Mouse (Mus musculus): Measurements from ENCODE around the gene 6030452D12Rik.

The 6030452D12Rik gene

GRCm38 (mm10) chr8:106516581-106516980, 16.3 kb downstream of the 6030452D12Rik start:
- DNase-seq (ENCODE audit: low spot score in 2 of 2), result no peak

DNA sequence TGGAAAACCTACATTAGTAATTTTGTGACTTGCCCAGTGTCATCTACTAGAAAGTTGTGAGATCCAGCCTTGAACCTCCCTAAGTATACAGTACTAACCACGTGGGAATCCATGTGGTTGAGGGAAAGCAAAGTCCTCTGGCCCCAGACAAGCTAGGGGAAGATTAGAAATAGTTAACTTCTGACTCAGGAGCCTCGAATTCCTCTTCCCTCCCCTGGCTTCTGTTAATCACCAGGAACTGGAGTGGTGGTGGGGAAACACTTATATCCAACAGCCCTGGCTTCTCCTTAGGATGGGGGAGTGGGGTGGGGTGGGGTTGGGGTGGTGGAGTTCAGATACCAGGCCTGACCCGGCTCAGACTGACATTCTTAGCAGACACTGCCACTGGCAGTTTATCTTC, 18.4 kb downstream of the 6030452D12Rik start:
- no peak for DNase-seq (ENCODE audit: low spot score in 2 of 2)

- no peak for DNase-seq (ENCODE audit: low spot score in 2 of 2)
These were observed 20.3 kb downstream of the 6030452D12Rik start for GRCm38 (mm10) chr8:106520578-106520977.

- DNase-seq (ENCODE audit: low spot score in 2 of 2), result no peak
These were observed 21.5 kb downstream of the 6030452D12Rik start for GRCm38 (mm10) chr8:106521845-106522244.

DNA sequence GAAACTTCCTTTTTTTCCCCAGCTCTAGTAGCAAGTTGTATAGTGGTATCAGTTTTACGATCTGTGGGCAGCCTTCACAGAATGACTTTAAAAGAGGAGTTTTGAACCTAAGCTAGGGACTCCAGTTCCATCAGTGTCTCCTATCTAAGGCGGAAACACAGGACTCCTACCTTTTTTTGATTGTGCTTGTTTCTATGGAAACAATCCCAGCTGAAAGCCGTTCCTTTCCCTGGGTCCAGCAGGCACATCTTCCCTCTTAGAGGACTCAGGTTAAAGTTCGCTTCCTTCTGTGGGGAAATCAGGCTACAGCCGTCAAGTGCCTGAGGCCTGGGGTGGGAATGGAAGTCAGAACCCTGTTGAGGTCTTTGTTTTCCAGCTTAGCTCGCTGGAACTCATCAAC, 26.4 kb downstream of the 6030452D12Rik start:
- no peak for DNase-seq (ENCODE audit: low spot score in 2 of 2)

GRCm38 (mm10) chr8:106527241-106528036, 27.1 kb downstream of the 6030452D12Rik start:
- DNase-seq (ENCODE audit: low spot score in 2 of 2), result no peak

GRCm38 (mm10) chr8:106528596-106529249, 28.4 kb downstream of the 6030452D12Rik start:
- no peak for DNase-seq (ENCODE audit: low spot score in 2 of 2)

DNA sequence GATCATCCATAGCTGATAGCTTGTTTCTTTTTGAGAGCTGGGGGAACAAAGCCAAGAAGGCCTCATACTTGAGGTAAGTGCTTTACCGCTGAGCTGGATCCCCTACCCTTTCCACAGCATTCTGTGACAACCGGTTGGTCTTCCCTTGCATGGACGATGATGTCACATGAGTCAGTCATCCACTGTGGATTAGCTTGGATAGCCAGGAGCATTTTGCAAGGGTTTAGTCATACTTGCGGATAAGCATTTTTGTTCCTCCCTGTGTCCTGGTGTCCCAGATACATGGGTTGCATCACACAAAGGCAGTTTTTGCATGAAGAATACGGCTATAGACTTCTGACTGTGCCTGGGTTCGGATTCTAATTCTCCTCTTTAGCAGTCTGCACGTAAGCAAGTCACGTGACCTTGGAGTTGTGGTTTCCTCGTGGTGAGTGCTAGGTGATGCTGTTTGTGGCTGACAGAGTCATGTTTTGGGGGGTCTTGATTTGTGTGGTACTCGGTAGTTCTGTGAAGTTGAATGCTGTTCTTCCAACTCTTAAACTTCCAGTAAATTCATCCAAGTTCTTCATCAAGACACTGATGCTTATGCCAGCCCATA, 29.7 kb downstream of the 6030452D12Rik start:
- no peak for DNase-seq (ENCODE audit: low spot score in 2 of 2)

DNA sequence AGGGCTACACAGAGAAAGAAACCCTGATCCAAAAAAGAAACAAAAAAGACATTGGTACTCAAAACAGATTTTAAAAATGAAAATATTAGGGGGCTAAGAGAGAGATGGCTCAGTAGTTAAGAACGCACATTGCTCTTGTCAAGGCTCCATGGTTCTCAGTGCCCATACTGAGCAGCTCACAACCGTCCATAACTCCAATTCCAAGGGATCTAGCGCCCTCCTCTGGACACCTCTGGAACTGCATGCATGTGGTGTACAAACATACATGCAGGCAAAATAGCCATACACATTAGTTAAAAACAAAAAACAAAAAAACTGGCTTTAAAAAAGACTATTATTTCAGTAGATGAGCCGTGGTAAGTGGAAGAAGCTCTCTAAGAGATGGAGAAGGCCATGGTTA, 30.2 kb downstream of the 6030452D12Rik start:
- DNase-seq (ENCODE audit: low spot score in 2 of 2), result no peak

- no peak for DNase-seq (ENCODE audit: low spot score in 2 of 2)
These were observed 33.4 kb downstream of the 6030452D12Rik start for GRCm38 (mm10) chr8:106533709-106534108.

DNA sequence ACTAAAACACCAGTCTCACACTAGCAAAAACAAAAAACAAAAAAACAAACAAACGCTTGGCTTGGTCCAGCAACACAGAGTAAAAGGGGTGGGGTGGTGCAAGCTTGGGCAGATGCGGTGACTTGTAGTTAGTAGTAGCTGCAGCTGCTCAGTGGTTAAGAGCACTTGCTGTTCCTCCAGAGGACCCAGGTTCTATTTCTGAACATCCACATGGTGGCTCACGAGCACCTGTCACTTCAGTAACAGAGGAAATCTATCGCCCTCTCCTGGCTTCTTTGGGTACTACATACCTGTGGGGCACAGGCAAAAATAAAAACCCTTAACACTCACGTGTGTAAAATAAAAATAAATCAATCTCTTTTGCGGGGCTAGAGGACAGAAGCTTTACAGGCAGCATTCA, 34.1 kb downstream of the 6030452D12Rik start:
- peak; percentile 64 to 67 for DNase-seq (ENCODE audit: low spot score in 2 of 2)

- DNase-seq (ENCODE audit: low spot score in 2 of 2), result no peak
These were observed 35.1 kb downstream of the 6030452D12Rik start for GRCm38 (mm10) chr8:106535448-106535847.

- DNase-seq (ENCODE audit: low spot score in 2 of 2), result no peak
These were observed 38.9 kb downstream of the 6030452D12Rik start for GRCm38 (mm10) chr8:106539193-106539592.

GRCm38 (mm10) chr8:106541002-106541401, 40.7 kb downstream of the 6030452D12Rik start:
- no peak for DNase-seq (ENCODE audit: low spot score in 2 of 2)

GRCm38 (mm10) chr8:106543043-106543442, 42.7 kb downstream of the 6030452D12Rik start:
- no peak for DNase-seq (ENCODE audit: low spot score in 2 of 2)

DNA sequence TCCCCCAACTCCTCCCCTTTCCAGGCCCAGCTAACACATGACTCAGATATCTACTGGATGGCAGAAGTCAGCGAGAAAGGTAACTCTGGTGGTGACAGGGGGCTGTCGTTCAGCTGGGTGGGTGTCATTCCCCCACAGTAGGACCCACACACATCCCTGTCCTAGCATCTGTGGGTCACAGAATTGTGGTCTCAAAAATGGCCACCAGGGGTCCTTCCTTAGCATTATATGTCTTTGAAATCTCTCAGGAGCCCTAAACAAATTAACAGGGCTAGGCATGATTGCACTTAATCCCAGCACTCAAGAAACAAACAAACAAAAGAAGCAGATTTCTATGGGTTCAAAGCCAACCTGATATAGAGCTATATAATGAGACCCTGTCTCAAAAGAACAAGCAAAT, 44.8 kb downstream of the 6030452D12Rik start:
- no peak for DNase-seq (ENCODE audit: low spot score in 2 of 2)

GRCm38 (mm10) chr8:106546746-106547145, 46.4 kb downstream of the 6030452D12Rik start:
- no peak for DNase-seq (ENCODE audit: low spot score in 2 of 2)

- no peak for DNase-seq (ENCODE audit: low spot score in 2 of 2)
These were observed 48.1 kb downstream of the 6030452D12Rik start for GRCm38 (mm10) chr8:106548366-106548936.

DNA sequence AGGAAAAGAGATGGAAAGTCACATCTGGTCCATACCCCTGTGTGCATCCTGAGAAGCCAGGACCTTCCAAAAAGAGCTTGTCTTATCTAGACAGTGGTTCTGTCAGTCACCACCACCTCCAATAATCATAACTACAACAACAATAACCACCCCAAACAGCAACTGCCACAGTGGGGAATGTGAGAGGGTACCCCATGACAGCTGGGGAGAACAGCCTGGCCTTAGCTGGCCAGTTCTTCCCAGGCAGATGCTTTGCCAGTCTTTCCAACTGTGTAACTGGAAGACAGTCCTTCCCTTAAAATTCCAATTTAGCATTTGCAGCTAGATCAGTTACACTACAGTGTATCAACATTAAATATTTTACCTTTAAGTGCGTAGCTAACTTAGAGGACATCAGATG, 50.6 kb downstream of the 6030452D12Rik start:
- no peak for DNase-seq (ENCODE audit: low spot score in 2 of 2)

DNA sequence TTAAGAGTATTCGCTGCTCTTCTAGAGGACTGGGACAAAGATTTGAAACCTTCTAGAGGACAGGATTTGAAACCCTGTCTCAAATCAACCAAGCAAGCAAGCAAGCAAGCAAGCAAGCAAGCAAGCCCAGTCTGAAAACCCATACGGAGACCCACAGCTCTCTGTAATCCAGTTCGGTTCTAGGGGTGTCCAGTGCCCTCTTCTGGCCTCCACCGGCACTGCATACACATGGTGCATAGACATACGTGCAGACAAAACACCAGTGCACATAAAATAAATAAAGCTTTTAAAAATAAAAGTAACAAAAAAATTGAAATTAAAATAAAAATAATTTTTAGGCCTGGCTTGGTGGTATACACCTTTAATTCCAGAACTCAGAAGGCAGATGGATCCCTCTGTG, 53.7 kb downstream of the 6030452D12Rik start:
- no peak for DNase-seq (ENCODE audit: low spot score in 2 of 2)

- DNase-seq (ENCODE audit: low spot score in 2 of 2), result no peak
These were observed 55.8 kb downstream of the 6030452D12Rik start for GRCm38 (mm10) chr8:106556068-106556645.
